Mouse (Mus musculus) granulocyte monocyte progenitor cell, adult 5-6 weeks (primary cell): ENCODE data around the gene Hdgfl2. TPM values are rescaled to one million over a fixed set of nuclear protein-coding genes. Genes with fewer than 3 reads are reported as not detected.
"Not testable (repeated sequence)": the region's sequence is repeated elsewhere in the genome, so short reads cannot be mapped to it uniquely, and the experiment has no call there.

Source experiments
- ATAC-seq: replicated peaks from 2 replicates; pipeline ENCODE4 v1.8.0; 2016; ENCODE audit warnings: mild to moderate bottlenecking, moderate TSS enrichment, inconsistent platforms; ENCODE audit not compliant: poor library complexity, severe bottlenecking
- total RNA-seq, 2 experiments: library from RNA; stranded (forward) in 1 of 2; stranded (reverse) in 1 of 2; fragments of 200-712, 200-1000 nt in 1 of 2; fragments of >200 nt in 1 of 2; fragmentation: Nextera tagmentation in 1 of 2; gene quantifications; 2 replicates each; pipeline ENCODE4 v1.2.3; 2014 to 2017

Hdgfl2 gene
- total RNA-seq, 2 experiments from 2014 or later, result 65.1 to 70.7 TPM

DNA sequence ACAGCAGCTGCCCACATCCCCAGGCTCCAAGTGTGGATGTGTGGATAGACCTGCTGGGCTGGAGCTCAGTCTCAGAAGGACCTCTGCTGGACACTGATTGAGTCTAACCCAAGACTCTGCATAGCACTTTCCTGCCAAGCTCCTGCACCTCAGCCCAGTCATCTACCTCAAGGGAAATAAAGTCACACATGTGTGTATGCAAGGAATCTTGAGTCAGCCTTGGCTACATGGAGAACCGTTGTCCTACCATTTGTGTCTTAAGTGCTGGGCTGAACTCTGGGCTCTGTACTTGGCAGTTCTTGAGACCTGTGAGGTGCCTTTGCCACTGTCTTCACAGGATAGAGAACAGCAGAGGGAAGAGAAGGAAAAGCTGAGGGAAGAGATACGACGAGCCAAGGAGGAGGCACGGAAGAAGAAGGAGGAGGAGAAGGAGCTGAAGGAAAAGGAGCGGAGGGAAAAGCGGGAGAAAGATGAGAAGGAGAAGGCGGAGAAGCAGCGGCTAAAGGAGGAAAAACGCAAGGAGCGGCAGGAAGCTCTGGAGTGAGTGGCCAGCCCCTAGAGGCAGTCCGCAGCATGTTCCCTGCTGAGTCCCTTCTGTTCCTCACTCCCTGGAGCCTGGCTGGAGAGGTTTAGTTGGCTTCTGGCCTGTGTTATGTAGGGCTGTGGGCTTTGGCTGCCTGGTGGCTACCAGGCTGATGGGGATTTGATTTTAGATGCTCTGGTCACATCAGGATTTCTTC, 21.9 kb upstream of the Hdgfl2 start:
- ATAC-seq, result no peak

- ATAC-seq, result no peak
These were observed 17.4 kb upstream of the Hdgfl2 start for GRCm38 (mm10) chr17:56062081-56062480.

GRCm38 (mm10) chr17:56065715-56066114, 13.7 kb upstream of the Hdgfl2 start:
- ATAC-seq, result not testable (repeated sequence)

DNA sequence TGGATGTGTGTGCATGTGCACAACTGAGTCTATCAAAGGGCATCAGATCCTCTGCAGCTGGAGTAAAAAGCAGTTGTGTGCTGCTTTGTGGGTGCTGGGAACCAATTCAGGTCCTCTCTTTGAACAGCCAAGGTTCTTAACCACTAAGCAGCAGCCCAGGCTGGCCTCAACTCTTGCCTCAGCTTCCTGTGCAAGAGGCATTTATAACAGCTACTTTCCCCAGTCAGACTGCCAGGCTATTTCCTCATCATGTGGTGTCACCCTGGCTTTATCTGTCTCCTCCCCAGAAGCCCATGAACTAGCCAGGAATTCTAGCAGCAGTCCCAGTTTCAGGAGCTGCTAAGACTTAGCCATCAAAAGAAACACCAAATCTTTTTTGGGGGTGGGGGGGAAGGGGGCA, 13.0 kb upstream of the Hdgfl2 start:
- ATAC-seq, result peak; percentile 41

DNA sequence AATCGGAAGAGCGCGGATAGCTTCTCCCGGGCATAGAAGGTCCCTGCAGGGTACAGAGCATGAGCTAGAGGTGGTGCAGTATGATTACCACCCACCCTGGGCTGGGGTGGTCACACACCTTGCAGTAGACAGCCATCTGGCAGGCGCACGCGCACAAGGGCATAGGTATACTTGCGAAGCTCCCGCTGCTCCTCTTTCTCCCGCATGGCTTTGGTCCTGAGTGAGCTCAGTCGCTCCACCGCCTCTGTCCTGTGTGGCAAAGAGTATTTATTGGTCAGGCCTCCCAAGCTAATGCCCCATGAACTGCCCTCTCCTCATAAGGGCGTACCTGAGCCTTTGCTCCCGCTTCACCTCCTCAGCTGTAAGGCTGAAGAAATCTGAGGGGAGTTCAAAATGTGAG, 10.4 kb upstream of the Hdgfl2 start:
- no peak for ATAC-seq

- ATAC-seq, result no peak
These were observed 8.3 kb upstream of the Hdgfl2 start for GRCm38 (mm10) chr17:56071126-56071525.

DNA sequence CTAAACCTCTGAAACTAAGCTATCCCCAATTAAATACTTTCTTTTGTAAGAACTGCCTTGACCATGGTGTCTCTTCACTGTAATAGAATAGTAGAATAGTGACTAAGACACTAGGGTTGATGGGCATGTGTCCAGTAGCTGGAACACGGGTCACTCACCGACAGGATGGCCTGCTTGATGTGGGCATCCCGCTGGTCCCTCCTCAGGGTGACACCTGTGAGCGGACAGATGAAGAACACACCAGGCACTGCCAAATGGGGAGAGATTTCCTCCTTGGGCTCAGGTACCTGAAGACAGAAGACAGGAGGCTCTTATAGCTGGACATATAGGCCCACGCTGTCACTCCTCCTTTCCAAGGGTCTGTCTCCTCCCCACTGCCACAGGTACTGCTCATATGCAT, 7.2 kb upstream of the Hdgfl2 start:
- no peak for ATAC-seq

DNA sequence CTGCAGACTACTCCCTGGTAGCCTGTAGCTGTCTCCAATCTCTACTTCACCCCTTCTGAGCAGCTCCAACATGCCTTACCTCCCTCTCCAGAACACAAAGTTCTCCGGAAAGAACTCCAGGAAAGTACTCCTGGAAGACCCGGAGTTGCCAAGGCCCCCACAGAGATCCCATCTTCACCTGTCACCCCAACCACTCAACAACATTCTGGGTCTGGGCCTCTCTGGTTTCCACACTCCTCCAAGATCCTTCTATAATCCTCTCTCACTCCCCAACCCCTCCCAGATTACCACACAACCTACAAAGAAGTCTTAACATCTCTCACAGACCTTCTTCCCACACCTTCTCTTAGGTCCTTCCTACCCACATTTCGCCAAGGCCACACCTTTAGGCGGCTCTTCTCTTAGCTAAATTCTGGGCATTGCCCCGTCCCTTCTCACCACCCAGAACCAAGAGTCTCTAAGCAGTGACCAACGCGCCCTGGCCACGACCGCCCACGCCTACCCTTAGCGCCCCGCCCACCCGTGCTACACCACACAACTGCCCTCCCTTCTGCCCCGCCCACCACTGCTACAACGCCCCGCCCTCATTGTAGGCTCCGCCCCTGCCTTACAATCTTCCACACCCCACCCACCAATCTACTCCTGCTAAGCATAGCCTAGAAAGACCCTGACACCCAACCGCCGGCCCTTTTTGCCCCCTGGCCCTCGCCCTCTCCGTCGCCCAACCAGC, 5.2 kb upstream of the Hdgfl2 start:
- peak; percentile 52 for ATAC-seq

DNA sequence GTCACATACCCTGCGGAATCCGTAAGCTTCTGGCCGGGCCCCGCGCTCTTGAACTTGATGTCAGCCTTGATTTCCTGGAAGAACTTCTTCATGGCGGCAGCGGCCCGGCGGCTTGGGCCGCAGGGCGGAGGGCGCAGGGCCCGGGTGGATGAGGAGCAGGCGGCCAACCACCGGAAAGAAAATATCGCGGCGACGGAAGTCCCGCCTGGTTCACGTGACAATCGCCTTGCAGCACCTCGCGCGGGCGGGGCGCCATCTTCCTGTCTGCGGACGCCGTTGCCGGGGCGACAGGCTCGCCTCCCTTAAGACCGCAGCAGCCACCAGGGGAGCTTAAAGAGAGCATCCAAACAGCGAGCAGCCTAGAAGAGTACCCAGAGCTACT, 4.6 kb upstream of the Hdgfl2 start, which contains the start of gene Ubxn6:
Gene Ubxn6 (minus strand): TSS at position 202 of the 382 bp plus-strand sequence.
- ATAC-seq, result peak; percentile 41

DNA sequence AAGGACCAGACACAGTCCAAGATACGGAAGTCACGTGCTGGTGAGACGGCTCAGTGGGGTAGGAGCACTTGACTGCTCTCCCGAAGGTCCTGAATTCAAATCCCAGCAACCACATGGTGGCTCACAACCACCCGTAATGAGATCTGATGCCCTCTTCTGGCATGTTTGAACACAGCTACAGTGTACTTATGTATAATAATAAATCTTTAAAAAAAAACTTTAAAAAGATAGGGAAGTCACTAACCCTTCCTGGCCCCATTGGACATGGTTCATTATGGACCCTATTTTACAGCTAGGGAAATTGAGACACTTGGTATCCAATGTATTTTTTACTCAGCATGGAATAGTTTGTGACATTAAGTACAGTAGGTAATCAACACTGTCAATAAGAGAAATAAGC, 1.9 kb upstream of the Hdgfl2 start:
- no peak for ATAC-seq

DNA sequence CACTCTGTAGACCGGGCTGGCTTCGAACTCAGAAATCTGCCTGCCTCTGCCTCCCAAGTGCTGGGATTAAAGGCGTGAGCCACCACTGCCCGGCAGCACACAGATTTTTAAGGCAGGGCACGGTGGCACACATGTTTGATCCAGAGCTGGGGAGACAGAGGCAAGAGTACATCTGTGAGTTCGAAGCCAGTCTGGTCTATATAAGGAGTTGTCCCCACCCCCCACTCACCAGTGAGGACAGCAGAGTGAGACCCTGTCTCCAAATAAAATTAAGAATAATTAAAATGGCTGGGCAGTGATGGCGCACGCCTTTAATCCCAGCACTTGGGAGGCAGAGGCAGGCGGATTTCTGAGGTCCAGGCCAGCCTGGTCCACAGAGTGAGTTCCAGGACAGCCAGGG, 1.1 kb upstream of the Hdgfl2 start:
- not testable (repeated sequence) for ATAC-seq

GRCm38 (mm10) chr17:56079921-56080320, 487 bp downstream of the Hdgfl2 start:
- ATAC-seq, result no peak

DNA sequence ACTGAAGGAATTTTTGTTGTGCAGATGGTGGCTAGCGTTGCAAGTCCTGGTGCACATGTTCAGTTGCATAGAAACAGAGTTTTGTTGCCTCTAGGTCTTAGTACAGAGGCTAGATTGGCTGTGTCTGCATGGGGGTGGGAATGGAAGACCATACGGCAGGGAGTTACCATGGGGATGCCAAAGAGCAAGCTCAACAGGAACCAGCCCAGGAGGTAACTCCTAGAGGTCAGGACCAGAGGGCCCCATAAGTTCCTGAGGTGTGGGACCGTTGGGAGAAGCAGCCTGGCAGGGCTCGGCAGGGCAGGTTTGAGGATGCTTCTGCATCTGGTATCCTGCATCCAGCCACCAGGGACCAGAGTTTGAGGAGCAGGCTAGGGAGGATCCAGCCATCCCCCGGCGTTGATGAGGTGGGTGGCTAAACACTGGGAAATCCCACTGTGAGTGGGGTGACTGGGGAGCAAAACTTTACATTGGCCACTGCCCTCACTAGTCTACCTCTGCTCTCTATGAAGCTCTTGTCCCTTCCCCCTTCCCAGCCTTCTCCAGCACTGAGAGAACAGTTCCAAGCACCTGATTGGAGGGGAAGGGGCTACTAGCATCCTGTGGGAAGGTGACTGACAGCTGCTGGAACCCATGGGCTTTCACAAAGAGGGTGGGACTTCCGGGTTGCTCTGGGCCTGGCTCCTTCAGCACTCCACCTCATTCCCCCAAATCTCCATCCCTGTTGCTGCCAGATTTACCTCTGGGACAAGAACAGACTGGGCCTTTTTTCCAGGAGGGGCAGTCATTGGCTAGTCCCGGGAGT, 1.5 kb downstream of the Hdgfl2 start:
- no peak for ATAC-seq

GRCm38 (mm10) chr17:56092312-56092711, 12.9 kb downstream of the Hdgfl2 start:
- no peak for ATAC-seq

GRCm38 (mm10) chr17:56092794-56093193, 13.4 kb downstream of the Hdgfl2 start:
- ATAC-seq, result no peak

GRCm38 (mm10) chr17:56096883-56097282, 17.4 kb downstream of the Hdgfl2 start:
- no peak for ATAC-seq

DNA sequence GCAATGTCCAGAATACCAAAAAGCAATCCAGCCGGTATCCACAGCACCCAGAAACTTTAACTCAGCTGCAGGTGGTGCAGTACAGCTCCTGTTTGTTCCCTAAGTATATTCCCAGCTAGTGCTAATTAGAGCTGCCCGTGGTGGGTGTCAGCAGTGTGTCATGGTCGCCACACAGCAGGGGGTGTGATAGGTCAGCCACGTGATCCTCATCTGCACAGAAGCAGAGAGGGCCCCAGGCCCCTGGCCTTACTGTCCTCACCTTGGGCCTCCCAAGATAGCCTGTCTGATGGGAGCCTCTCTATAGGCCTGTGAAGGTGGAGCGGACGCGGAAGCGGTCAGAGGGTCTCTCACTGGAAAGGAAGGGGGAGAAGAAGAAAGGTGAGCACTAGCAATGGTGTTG, 18.7 kb downstream of the Hdgfl2 start:
- no peak for ATAC-seq

DNA sequence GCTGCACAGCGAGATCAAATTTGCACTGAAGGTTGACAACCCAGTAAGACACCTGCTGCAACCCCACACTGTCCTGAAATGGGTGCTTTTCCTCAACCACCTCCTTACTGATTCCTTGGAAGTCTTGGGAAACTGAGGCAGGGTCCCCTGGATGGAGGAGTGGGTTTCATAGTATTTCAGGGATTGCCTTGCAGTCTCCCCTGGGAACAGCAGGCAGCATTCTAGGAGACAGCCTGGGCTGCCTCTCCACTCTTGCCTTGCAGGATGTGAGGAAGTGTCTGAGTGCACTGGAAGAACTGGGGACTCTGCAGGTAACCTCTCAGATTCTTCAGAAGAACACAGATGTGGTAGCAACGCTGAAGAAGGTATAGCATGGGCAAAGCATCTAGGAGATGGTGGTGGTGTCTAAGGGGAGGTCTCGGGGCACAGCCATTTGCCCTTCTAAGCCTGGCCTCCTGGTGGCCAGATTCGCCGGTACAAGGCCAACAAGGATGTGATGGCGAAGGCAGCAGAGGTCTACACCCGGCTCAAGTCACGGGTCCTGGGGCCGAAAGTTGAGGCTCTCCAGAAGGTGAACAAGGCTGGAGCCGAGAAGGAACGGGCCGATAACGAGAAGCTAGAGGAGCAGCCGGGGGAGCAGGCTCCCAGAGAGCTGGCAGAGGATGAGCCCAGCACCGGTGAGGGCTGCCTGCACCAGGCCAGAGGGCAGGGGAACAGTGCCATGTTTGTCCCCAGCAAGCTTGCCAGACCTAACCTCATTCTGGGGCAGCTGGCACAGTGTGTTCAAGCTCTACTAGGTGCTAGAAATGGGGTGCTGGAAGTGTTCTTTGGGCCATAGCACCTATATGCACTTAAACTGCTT, 19.5 kb downstream of the Hdgfl2 start:
- ATAC-seq, result 0 out of 2 replicates have a peak, but pooled peaks have one; percentile 30

DNA sequence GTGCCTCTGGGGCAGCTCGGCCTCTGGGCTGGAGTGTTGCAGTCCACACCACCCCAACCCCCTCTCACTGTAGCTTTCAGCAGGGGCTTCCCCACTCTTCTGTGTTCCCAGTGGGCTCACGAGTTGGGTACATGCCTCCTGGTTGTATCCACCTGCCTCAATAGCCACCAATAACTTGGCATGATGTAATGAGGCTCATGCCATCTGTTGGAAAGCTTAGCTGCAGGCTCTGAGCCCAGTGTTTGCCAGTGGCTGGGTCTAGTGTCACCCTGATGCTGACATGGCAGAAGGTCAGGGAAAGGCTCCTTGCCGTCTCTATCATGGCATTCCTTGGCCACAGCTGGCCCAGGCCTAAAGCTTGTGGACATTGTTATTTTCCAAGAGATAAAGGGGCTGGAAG, 21.4 kb downstream of the Hdgfl2 start:
- no peak for ATAC-seq

DNA sequence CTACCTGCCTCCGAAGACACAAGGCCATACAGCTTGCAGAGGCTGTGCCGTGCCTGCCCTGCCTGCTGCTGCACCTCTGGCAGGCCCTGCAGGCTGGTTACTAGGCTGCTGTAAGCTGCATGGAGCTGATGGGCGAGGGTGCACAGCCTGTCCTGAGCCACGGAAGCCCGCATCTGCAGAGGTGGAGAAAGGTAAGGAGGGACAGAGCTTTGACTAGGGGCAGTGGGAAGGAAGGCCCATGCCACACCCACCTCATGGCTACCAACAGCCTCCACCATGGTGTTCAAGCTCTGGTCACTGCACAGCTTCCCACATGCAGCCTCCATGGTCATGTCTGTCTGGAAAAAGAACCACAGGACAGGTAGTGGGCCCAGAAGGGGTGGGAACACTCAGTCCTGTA, 22.7 kb downstream of the Hdgfl2 start:
- no peak for ATAC-seq
